In the genomic region with DNA sequence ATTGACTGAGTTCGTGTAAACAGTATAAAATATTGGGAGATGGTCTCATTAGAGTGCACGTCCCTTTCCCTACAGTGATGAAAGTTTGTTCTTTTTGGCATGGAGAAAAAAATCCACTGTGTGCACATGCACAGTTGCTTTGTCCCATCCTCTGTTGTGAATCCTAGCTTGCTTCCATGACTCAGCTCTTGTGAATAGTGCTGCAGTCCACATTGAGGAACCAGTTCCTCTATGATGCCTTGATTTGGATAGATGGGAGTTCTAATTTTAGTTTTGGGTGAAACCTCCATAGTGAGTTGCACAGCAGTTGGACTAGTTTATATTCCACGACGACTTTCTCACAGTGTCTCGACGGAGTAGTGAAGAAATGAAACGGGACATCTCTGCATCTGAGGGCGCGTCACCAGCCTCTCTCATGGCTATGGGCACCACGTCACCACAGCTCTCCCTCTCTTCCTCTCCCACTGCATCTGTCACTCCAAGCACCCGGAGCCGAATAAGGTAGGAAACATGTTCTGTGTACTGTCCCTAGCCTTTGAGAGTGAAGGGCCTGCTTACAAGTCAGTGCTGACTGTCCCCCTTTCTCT, we compare ENCODE assay signal across 23 mouse cellular contexts. TPM values are rescaled to one million over a fixed set of nuclear protein-coding genes. Genes with fewer than 3 reads are reported as not detected.
DNase-seq lines count a peak whose midpoint lies in the region; ATAC-seq and TF ChIP-seq lines count a peak whose summit lies in the region.
"Had no signal": no experiment of that assay in that cellular context is flagged by ENCODE, and none has a peak within 500 bp of the region (broad histone marks: within the 10 kb centered on the region; RNA-seq: fewer than 3 reads in every experiment).

No protein-coding gene starts in this region.

- no peak overlapping the region for H3K9ac ChIP-seq in intestine, embryonic 15.5 days
- no peak overlapping the region for H3K9ac ChIP-seq in forebrain, embryonic 12.5 days
- H3K9ac ChIP-seq: embryonic facial prominence, embryonic 12.5 days; embryonic facial prominence, embryonic 15.5 days; forebrain, embryonic 15.5 days; hindbrain, embryonic 12.5 days; hindbrain, embryonic 15.5 days had no signal

- H3K4me1 ChIP-seq in bone marrow macrophage, adult 2 months (ENCODE audit: control insufficient read depth, insufficient read depth, low read length): peaks cover 3% of the 10 kb centered on the region
- H3K4me1 ChIP-seq in megakaryocyte, embryonic 14.5 days: peaks cover 69% of the 10 kb centered on the region
- H3K4me1 ChIP-seq in intestine, embryonic 15.5 days (replicated peaks): no peaks in the 10 kb centered on the region
- no peaks in the 10 kb centered on the region for H3K4me1 ChIP-seq in forebrain, embryonic 12.5 days
- H3K4me1 ChIP-seq: embryonic facial prominence, embryonic 12.5 days; embryonic facial prominence, embryonic 15.5 days; forebrain, embryonic 15.5 days; hindbrain, embryonic 12.5 days; hindbrain, embryonic 15.5 days had no signal

- DNase-seq in testis, postnatal 10 days (ENCODE audit: low spot score): no peak
- DNase-seq: adrenal gland, adult 2 months; adrenal gland, postnatal 14 days; cerebellum, adult 11-12 months; cerebellum, adult 8-10 months; cerebellum, postnatal 10 days; cerebellum, postnatal 36 days; gastrocnemius, adult 2 months; gastrocnemius, postnatal 14 days; heart, adult 2 months had no signal

- peak overlapping the region; percentile 5 for H3K27ac ChIP-seq in bone marrow macrophage, adult 2 months (ENCODE audit: insufficient read depth, low read depth, low read length)
- no peak overlapping the region for H3K27ac ChIP-seq in intestine, embryonic 15.5 days
- no peak overlapping the region for H3K27ac ChIP-seq in forebrain, embryonic 12.5 days
- H3K27ac ChIP-seq: embryonic facial prominence, embryonic 12.5 days; embryonic facial prominence, embryonic 15.5 days; forebrain, embryonic 15.5 days; gastrocnemius, adult 2 months; heart, adult 2 months; hindbrain, embryonic 12.5 days; hindbrain, embryonic 15.5 days had no signal

- H3K36me3 ChIP-seq in megakaryocyte, embryonic 14.5 days (replicated peaks; ENCODE audit: low read length): peaks cover 80% of the 10 kb centered on the region
- H3K36me3 ChIP-seq in intestine, embryonic 15.5 days: peaks cover 11% of the 10 kb centered on the region
- peaks cover 64% of the 10 kb centered on the region for H3K36me3 ChIP-seq in forebrain, embryonic 12.5 days (replicated peaks)

- no peak for TF ChIP-seq CTCF in bone marrow macrophage, adult 2 months (IDR thresholded peaks at IDR 0.05; ENCODE audit: low read depth, low read length)

- no peak overlapping the region for H3K4me3 ChIP-seq in bone marrow macrophage, adult 2 months (ENCODE audit: insufficient read depth, low read length)
- H3K4me3 ChIP-seq in megakaryocyte, embryonic 14.5 days (replicated peaks): peak overlapping the region; percentile 16
- no peak overlapping the region for H3K4me3 ChIP-seq in intestine, embryonic 15.5 days (replicated peaks)
- no peak overlapping the region for H3K4me3 ChIP-seq in forebrain, embryonic 12.5 days (replicated peaks)
- H3K4me3 ChIP-seq: embryonic facial prominence, embryonic 12.5 days; embryonic facial prominence, embryonic 15.5 days; forebrain, embryonic 15.5 days; gastrocnemius, adult 2 months; heart, adult 2 months; hindbrain, embryonic 12.5 days; hindbrain, embryonic 15.5 days had no signal

- no peaks in the 10 kb centered on the region for H3K9me3 ChIP-seq in megakaryocyte, embryonic 14.5 days
- no peaks in the 10 kb centered on the region for H3K9me3 ChIP-seq in intestine, embryonic 15.5 days
- H3K9me3 ChIP-seq in forebrain, embryonic 12.5 days: no peaks in the 10 kb centered on the region
- H3K9me3 ChIP-seq: embryonic facial prominence, embryonic 12.5 days; embryonic facial prominence, embryonic 15.5 days; forebrain, embryonic 15.5 days; hindbrain, embryonic 12.5 days; hindbrain, embryonic 15.5 days had no signal

- no peak overlapping the region for H3K4me2 ChIP-seq in intestine, embryonic 15.5 days (replicated peaks)
- H3K4me2 ChIP-seq in forebrain, embryonic 12.5 days: no peak overlapping the region
- H3K4me2 ChIP-seq: embryonic facial prominence, embryonic 12.5 days; embryonic facial prominence, embryonic 15.5 days; forebrain, embryonic 15.5 days; heart, embryonic 11.5 days; hindbrain, embryonic 12.5 days; hindbrain, embryonic 15.5 days had no signal

- H3K27me3 ChIP-seq in megakaryocyte, embryonic 14.5 days (replicated peaks): no peaks in the 10 kb centered on the region
- no peaks in the 10 kb centered on the region for H3K27me3 ChIP-seq in intestine, embryonic 15.5 days (replicated peaks)
- H3K27me3 ChIP-seq in forebrain, embryonic 12.5 days: no peaks in the 10 kb centered on the region
- H3K27me3 ChIP-seq: embryonic facial prominence, embryonic 12.5 days; embryonic facial prominence, embryonic 15.5 days; forebrain, embryonic 15.5 days; hindbrain, embryonic 12.5 days; hindbrain, embryonic 15.5 days had no signal

- peak; percentile 19; the same call in 1 of the 2 replicates for ATAC-seq in common myeloid progenitor, adult 5-6 weeks (replicated peaks; ENCODE audit: low read depth, poor library complexity, severe bottlenecking)
- no peak for ATAC-seq in intestine, embryonic 15.5 days
- no peak for ATAC-seq in forebrain, embryonic 12.5 days (ENCODE audit: low FRiP score)
- ATAC-seq: CD4-positive, CD25-positive, alpha-beta regulatory T cell, adult 4 months; forebrain, embryonic 15.5 days had no signal

- no peak for TF ChIP-seq POLR2A in bone marrow macrophage, adult 2 months (IDR thresholded peaks at IDR 0.05; ENCODE audit: borderline replicate concordance, low read depth, low read length)

- 88% methylated on average over 12 of the region's 12 CpGs for WGBS in intestine, embryonic 15.5 days
- WGBS in forebrain, embryonic 12.5 days: 94% methylated on average over 12 of the region's 12 CpGs

RNA-seq across cellular contexts. Expression of a gene that starts 40.2 kb away (rescaled TPM):
- polyA plus RNA-seq in bone marrow macrophage, adult 2 months (2012; ENCODE audit: insufficient read depth, insufficient read length, missing spikeins): 0.91 and 1.4 TPM in 2 replicates
- 4.4 and 6.2 TPM in 2 replicates for total RNA-seq in common myeloid progenitor, adult 5-6 weeks (2017)
- polyA plus RNA-seq in megakaryocyte, embryonic 14.5 days (2012; ENCODE audit: insufficient read depth, low replicate concordance): 10.7 and 16.9 TPM in 2 replicates
- polyA plus RNA-seq in intestine, embryonic 15.5 days (2015; fragmentation: Nextera tagmentation; extraction: Ambion mirVana): 2.5 and 3.2 TPM in 2 replicates
- polyA plus RNA-seq in forebrain, embryonic 12.5 days (2016; fragmentation: Nextera tagmentation; extraction: Ambion mirVana): 3.2 and 3.6 TPM in 2 replicates
- total RNA-seq: MEL had no signal
